Mouse (Mus musculus) E14TG2a.4 (cell line): Measurements from ENCODE around the gene Ubn1.

Experiments
- CTCF ChIP-seq: conservative IDR thresholded peaks from 2 replicates; pipeline ENCODE4 v1.5.1; 2014; ENCODE audit warnings: low read length
- NANOG ChIP-seq: IDR thresholded peaks from 2 replicates; pipeline ENCODE4 v1.6.1; 2014; ENCODE audit warnings: borderline replicate concordance, low read length, mixed read lengths
- POU5F1 ChIP-seq: IDR thresholded peaks from 2 replicates; pipeline ENCODE4 v1.6.1; 2014; ENCODE audit warnings: low read length, borderline replicate concordance

DNA sequence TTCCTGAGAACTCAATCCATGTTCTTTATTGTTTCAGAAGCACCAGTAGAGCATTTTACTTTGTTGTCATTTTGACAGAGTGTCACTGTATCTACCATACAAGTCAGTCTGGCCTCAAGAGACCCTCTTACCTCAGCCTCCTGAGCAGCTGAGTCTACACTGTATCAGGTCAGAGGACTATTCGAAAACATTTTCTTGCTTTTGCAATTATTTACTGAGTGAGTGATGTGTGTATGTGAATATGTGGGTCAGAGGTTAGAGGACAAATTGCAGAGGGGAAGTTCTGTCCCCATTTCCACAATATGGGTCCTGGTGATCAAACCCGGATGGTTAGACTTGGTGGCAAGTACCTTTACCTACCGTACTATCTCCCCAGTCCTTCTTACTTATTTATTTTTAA is 25.8 kb upstream of the Ubn1 start:
- TF ChIP-seq CTCF (no peak), POU5F1 (no peak), NANOG (no peak)
